Mouse (Mus musculus): Measurements from ENCODE around the gene Naglu. TPM values are rescaled to one million over a fixed set of nuclear protein-coding genes. Genes with fewer than 3 reads are reported as not detected.
"Not testable (repeated sequence)": the region's sequence is repeated elsewhere in the genome, so short reads cannot be mapped to it uniquely, and the experiment has no call there.

Naglu gene
- polyA plus RNA-seq, 1 experiment from 2014 or later, result 8.1 TPM

DNA sequence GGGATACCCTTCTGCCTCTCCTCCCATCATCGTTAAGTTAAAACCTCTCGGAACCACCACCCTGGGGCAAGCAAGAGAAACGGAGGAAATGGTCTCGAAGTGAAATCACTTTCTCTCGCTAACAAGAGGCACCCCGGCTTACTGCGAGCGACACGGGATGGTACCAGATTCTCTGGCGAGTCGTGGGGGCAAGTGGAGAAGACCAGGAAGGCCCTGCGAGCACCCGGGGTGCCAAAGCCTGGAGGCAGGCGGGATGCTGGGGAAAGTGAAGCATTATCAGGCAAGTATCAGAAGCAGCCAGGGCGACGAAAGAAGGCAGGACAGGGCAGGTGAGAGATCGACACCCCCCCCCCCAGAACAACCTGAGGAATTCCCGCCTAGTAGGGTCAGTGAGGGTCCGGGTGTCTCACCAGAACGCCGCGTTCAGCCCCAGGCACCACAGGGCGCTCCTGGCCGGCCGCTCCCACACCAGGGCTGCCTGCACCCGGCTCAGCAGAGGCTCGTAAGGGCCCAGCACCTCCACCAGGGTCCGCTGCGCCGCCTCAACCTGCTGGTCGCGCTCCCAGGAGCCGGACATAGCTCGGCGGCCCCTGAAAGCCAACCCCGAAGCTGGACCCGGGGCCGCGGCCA is 49.4 kb downstream of the Naglu start:
- peak overlapping the region; percentile 88 for H3K27ac ChIP-seq (replicated peaks)
- H3K27me3 ChIP-seq, result no peaks in the 10 kb centered on the region
- H3K36me3 ChIP-seq, result peaks cover 13% of the 10 kb centered on the region; the same call in 1 of the 2 replicates
- H3K9ac ChIP-seq (replicated peaks), result peak overlapping the region; percentile 90
- H3K9me3 ChIP-seq, result no peaks in the 10 kb centered on the region
- H3K4me2 ChIP-seq (replicated peaks), result peak overlapping the region; percentile 93
- WGBS, result under 1% methylated on average over 39 of the region's 39 CpGs
- ATAC-seq (replicated peaks), result peak; percentile 84
- peaks cover 55% of the 10 kb centered on the region for H3K4me1 ChIP-seq
- peak overlapping the region; percentile 74 for H3K4me3 ChIP-seq

DNA sequence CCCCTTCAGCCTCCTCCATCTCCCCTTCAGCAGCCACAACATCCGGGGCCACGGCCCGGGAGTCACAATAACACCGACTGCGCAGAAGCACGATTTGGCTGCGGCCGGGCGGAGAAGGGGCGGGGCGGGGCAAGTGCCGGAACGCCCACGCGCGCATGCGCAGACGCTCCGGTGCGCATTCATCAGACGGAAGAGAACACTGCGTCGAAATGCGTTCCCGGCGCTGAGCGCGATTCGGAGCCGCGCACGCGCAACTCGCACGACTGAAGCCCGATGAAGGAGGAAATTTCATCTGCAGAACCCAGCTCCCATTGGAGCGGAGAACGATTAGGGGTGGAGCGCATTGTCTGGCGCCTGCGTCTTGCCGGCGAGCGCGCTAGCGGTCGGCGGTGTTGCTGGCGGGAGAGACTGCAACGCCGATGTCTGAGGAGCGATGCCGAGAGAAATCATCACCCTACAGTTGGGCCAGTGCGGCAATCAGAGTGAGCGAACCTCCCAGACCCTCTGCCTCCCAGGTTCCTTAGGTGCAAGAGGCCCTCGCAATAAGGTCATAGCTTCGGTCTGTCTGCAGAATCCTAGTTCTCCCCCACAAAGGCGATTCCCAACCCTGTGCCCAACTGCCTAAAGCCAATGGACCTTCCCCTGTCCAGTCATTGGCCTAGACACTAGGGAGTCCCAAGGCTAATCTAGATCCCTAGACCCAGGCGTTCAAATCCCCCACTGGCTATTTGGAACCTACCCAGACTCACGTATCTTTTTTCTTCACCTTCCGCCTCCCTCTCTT is 50.1 kb downstream of the Naglu start, which contains the start of the genes Retreg3 and Tubg1:
Gene Retreg3 (minus strand): TSS at position 133 of the 784 bp plus-strand sequence.
Gene Tubg1 (plus strand): TSS at position 178 of the 784 bp plus-strand sequence.
- H3K27ac ChIP-seq (replicated peaks), result peak within 1 kb of the TSS; percentile 89
- H3K27me3 ChIP-seq, result no peaks in the 10 kb centered on the region
- peaks cover 48% of the 10 kb centered on the region for H3K4me1 ChIP-seq
- peak within 1 kb of the TSS; percentile 74 for H3K4me3 ChIP-seq
- ATAC-seq (replicated peaks), result peak; percentile 95
- WGBS, result under 1% methylated on average over 61 of the region's 61 CpGs
- peaks cover 13% of the 10 kb centered on the region; the same call in 1 of the 2 replicates for H3K36me3 ChIP-seq
- no peaks in the 10 kb centered on the region for H3K9me3 ChIP-seq
- H3K9ac ChIP-seq (replicated peaks), result peak within 1 kb of the TSS; percentile 90
- peak within 1 kb of the TSS; percentile 93 for H3K4me2 ChIP-seq (replicated peaks)

DNA sequence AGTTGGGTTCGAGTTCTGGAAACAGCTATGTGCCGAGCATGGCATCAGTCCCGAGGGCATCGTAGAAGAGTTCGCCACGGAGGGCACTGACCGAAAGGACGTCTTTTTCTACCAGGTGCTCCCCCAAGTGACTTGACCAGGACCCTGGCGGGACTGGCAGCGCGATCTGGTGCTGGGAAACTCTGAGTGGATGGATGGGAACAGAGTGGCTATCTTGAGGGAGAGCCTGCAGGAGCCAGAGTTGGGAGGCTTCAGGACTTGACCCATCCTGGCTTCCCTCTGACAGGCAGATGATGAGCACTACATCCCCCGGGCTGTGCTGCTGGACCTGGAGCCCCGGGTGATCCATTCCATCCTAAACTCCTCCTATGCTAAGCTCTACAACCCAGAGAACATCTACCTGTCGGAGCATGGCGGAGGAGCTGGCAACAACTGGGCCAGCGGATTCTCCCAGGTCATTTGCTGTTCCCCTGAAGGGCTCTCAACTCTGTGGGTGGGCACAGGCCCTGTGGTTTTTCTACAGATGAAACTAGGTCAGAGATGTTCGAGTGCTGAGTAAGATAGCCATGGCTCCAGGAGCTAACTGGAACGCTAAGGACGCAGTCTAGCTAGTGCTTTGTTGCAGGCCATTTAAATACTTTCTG is 50.9 kb downstream of the Naglu start:
- peak overlapping the region; percentile 74 for H3K4me3 ChIP-seq
- peaks cover 41% of the 10 kb centered on the region for H3K4me1 ChIP-seq
- peaks cover 17% of the 10 kb centered on the region for H3K36me3 ChIP-seq
- H3K27ac ChIP-seq (replicated peaks), result peak overlapping the region; percentile 89
- no peak for ATAC-seq (replicated peaks)
- peak overlapping the region; percentile 93 for H3K4me2 ChIP-seq (replicated peaks)
- 20% methylated on average over 19 of the region's 19 CpGs for WGBS
- H3K9me3 ChIP-seq, result no peaks in the 10 kb centered on the region
- peak overlapping the region; percentile 80 for H3K9ac ChIP-seq (replicated peaks)
- H3K27me3 ChIP-seq, result no peaks in the 10 kb centered on the region

DNA sequence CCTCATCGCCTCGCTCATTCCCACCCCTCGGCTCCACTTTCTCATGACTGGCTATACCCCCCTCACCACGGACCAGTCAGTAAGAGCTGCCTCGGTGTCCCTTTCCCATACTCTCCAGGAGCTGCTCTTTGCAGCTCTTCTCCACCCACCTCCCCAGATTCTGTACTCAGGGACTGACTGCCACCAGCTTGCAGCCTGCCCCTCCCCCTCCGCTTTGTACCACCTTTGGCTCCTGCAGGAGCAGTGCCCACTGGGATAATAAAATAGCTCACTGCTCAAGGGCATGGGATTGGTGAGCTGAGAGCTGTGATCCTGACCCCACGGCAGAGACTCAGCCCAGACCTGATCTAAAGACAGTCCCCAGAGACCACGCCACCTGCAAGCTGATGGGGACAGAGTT is 54.7 kb downstream of the Naglu start:
- H3K9ac ChIP-seq (replicated peaks); H3K27me3 ChIP-seq; ATAC-seq (replicated peaks); H3K4me3 ChIP-seq; H3K9me3 ChIP-seq; H3K4me2 ChIP-seq (replicated peaks); H3K27ac ChIP-seq (replicated peaks): not testable (repeated sequence)
- WGBS, result 96% methylated on average over 8 of the region's 8 CpGs
- Histone ChIP-seq H3K36me3 (peaks cover 28% of the 10 kb centered on the region), H3K4me1 (peaks cover 18% of the 10 kb centered on the region)

DNA sequence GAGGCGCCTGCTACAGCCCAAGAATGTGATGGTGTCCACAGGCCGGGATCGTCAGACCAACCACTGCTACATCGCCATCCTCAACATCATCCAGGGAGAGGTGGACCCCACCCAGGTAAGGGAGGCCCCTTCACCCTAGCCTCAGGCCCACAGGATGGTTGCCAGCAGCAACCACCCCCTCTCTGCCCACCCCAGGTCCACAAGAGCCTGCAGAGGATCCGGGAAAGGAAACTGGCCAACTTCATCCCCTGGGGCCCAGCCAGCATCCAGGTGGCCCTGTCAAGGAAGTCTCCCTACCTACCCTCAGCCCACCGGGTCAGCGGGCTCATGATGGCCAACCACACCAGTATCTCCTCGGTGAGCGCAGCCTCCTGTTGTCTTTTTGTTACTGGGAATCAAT is 55.2 kb downstream of the Naglu start:
- ATAC-seq (replicated peaks); H3K4me2 ChIP-seq (replicated peaks); H3K27ac ChIP-seq (replicated peaks); H3K9ac ChIP-seq (replicated peaks); H3K4me3 ChIP-seq; H3K9me3 ChIP-seq; H3K27me3 ChIP-seq: not testable (repeated sequence)
- 96% methylated on average over 9 of the region's 9 CpGs for WGBS
- peaks cover 28% of the 10 kb centered on the region for H3K36me3 ChIP-seq
- peaks cover 18% of the 10 kb centered on the region for H3K4me1 ChIP-seq

DNA sequence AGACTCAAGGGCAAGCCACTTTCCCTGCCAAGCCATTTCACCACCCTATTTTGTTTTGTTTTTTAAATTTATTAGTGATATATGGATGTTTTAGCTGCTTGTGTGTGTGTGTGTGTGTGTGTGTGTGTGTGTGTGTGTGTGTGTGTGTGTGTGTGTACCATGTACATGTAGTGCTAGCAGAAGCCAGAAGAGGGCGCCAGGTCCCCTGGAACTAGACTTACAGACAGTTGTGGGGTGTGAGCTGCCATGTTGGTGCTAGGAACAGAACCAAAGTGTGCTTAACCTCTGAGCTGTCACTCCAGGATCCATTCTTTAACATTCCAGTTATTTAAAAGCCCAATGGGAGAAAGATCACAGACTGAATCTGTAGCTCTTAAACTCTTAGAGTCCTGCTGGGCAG is 57.3 kb downstream of the Naglu start:
- ATAC-seq (replicated peaks), result no peak
- Histone ChIP-seq H3K27ac (replicated peaks) (no peak overlapping the region), H3K4me2 (replicated peaks) (no peak overlapping the region), H3K27me3 (no peaks in the 10 kb centered on the region), H3K4me1 (no peaks in the 10 kb centered on the region), H3K4me3 (no peak overlapping the region), H3K9ac (replicated peaks) (no peak overlapping the region), H3K36me3 (peaks cover 28% of the 10 kb centered on the region), H3K9me3 (no peaks in the 10 kb centered on the region)
- WGBS, result 100% methylated on average over 1 of the region's 1 CpGs

Small RNA genes within 50 kb of the gene (microRNA-seq; reads per million reads assigned to microRNA genes)
- 3.7 reads per million, percentile 12 among the genes with 10 or more reads in this experiment for gene Mir6928

Other genes with a start within 250 kb of the Naglu start
- 11.4 and 13.3 TPM in 2 replicates for gene Stat5b, start 219.3 kb upstream of the Naglu start, polyA plus RNA-seq (2015; fragmentation: Nextera tagmentation; extraction: Ambion mirVana)
- gene Stat5a, start 210.7 kb upstream of the Naglu start, polyA plus RNA-seq (2015; fragmentation: Nextera tagmentation; extraction: Ambion mirVana), result 0.71 and 1.0 TPM in 2 replicates
- 31.1 and 32.3 TPM in 2 replicates for gene Stat3, start 130.5 kb upstream of the Naglu start, polyA plus RNA-seq (2015; fragmentation: Nextera tagmentation; extraction: Ambion mirVana)
- 29.4 and 30.1 TPM in 2 replicates for gene Cavin1, start 99.1 kb upstream of the Naglu start, polyA plus RNA-seq (2015; fragmentation: Nextera tagmentation; extraction: Ambion mirVana)
- 84.3 and 84.6 TPM in 2 replicates for gene Atp6v0a1, start 60.6 kb upstream of the Naglu start, polyA plus RNA-seq (2015; fragmentation: Nextera tagmentation; extraction: Ambion mirVana)
- gene Hsd17b1, start 8.4 kb downstream of the Naglu start, polyA plus RNA-seq (2015; fragmentation: Nextera tagmentation; extraction: Ambion mirVana), result 0.17 and 0.27 TPM in 2 replicates
- gene Coasy, start 12.6 kb downstream of the Naglu start, polyA plus RNA-seq (2015; fragmentation: Nextera tagmentation; extraction: Ambion mirVana), result 47.8 and 52.7 TPM in 2 replicates
- 92.9 and 96.5 TPM in 2 replicates for gene Mlx, start 17.3 kb downstream of the Naglu start, polyA plus RNA-seq (2015; fragmentation: Nextera tagmentation; extraction: Ambion mirVana)
- 40.5 and 45.0 TPM in 2 replicates for gene Psmc3ip, start 25.4 kb downstream of the Naglu start, polyA plus RNA-seq (2015; fragmentation: Nextera tagmentation; extraction: Ambion mirVana)
- 25.1 and 27.7 TPM in 2 replicates for gene Retreg3, start 49.9 kb downstream of the Naglu start, polyA plus RNA-seq (2015; fragmentation: Nextera tagmentation; extraction: Ambion mirVana)
- 96.1 and 97.7 TPM in 2 replicates for gene Tubg1, start 49.9 kb downstream of the Naglu start, polyA plus RNA-seq (2015; fragmentation: Nextera tagmentation; extraction: Ambion mirVana)
- 31.2 and 32.8 TPM in 2 replicates for gene Tubg2, start 85.9 kb downstream of the Naglu start, polyA plus RNA-seq (2015; fragmentation: Nextera tagmentation; extraction: Ambion mirVana)
- 0.77 and 0.98 TPM in 2 replicates for gene Cntnap1, start 100.5 kb downstream of the Naglu start, polyA plus RNA-seq (2015; fragmentation: Nextera tagmentation; extraction: Ambion mirVana)
- 5.8 and 6.5 TPM in 2 replicates for gene Plekhh3, start 101.3 kb downstream of the Naglu start, polyA plus RNA-seq (2015; fragmentation: Nextera tagmentation; extraction: Ambion mirVana)
- gene Ccr10, start 105.4 kb downstream of the Naglu start, polyA plus RNA-seq (2015; fragmentation: Nextera tagmentation; extraction: Ambion mirVana), result 0.14 and 0.19 TPM in 2 replicates
- gene Ezh1, start 156.5 kb downstream of the Naglu start, polyA plus RNA-seq (2015; fragmentation: Nextera tagmentation; extraction: Ambion mirVana), result 19.6 and 21.4 TPM in 2 replicates
- 53.4 and 61.3 TPM in 2 replicates for gene Ramp2, start 176.0 kb downstream of the Naglu start, polyA plus RNA-seq (2015; fragmentation: Nextera tagmentation; extraction: Ambion mirVana)
- gene Vps25, start 183.7 kb downstream of the Naglu start, polyA plus RNA-seq (2015; fragmentation: Nextera tagmentation; extraction: Ambion mirVana), result 87.7 and 92.9 TPM in 2 replicates
- 4.8 and 5.5 TPM in 2 replicates for gene Wnk4, start 190.6 kb downstream of the Naglu start, polyA plus RNA-seq (2015; fragmentation: Nextera tagmentation; extraction: Ambion mirVana)
- gene Cntd1, start 209.0 kb downstream of the Naglu start, polyA plus RNA-seq (2015; fragmentation: Nextera tagmentation; extraction: Ambion mirVana), result 1.4 and 1.5 TPM in 2 replicates
- gene Coa3, start 209.1 kb downstream of the Naglu start, polyA plus RNA-seq (2015; fragmentation: Nextera tagmentation; extraction: Ambion mirVana), result 208 and 211 TPM in 2 replicates
- gene Becn1, start 232.3 kb downstream of the Naglu start, polyA plus RNA-seq (2015; fragmentation: Nextera tagmentation; extraction: Ambion mirVana), result 186 and 200 TPM in 2 replicates
- gene Psme3, start 246.2 kb downstream of the Naglu start, polyA plus RNA-seq (2015; fragmentation: Nextera tagmentation; extraction: Ambion mirVana), result 129 and 140 TPM in 2 replicates

All from forebrain, embryonic 15.5 days (tissue).